Mouse (Mus musculus): ENCODE results near the gene Il1b.

The Il1b gene

DNA sequence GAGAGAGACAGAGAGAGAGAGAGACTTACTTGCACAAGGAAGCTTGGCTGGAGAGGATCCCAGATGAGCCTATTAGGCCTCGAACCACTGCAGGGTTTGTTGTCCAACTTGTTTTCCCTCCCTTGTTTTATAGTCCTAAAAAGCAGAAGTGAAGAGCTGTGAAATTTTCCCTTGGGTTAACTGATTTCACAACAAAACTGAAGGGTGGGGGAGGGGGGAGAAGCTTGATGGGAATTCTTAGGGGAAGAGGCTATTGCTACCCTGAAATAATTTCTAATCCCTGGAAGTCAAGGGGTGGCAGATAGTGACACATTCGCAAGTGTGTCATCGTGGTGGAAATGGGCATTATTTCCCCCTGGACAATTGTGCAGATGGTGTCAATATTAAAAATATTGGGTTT lies at the start of gene Il1b:
Gene Il1b, minus strand, starts transcription at position 101 of the 400 bp plus-strand sequence.
- no peak for DNase-seq

DNA sequence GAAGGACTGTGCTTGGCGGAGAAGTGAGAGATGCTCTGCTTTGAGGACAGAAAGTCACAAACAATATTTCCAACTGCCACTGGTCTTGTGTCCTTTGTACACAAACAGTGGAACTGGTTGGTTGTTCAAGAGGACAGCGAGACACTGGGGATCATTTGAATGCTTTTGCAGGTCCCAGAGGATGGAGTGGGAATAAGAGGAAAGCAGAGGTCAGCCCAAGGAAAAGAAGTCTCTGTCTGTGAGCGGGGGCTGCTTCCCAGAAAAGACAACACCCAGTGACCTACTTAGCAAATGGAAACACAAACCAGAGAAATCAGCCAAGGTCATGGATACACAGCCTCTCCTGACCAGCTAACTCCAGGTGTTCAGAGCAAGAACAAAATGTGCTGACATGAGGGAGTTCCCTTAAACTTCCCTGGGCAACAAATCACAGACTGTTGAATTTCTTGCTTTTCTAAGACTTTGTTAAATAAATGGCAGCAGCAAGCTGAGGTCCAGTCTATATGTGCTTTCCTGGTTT lies 48.5 kb upstream of the Il1b start:
- no peak for DNase-seq

DNA sequence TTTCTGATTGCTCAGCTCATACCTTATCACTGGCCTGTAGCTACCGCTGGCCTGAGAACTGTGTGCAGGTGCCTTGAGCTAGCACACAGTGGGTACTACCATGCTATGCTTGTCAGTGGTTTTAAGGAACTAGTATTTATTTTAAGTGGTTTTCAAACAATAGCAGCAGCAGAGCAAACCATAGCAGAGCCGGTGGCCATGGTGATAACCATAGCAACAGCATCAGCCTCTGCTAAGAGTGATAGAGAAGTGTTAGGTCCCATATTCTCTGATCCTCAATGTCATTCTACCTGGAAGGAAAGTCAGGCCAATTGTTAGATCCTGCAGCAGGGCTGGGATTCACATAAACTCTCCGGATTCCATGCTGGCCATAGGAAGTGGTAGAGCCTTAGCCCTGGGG lies 43.7 kb upstream of the Il1b start:
- no peak for DNase-seq

DNA sequence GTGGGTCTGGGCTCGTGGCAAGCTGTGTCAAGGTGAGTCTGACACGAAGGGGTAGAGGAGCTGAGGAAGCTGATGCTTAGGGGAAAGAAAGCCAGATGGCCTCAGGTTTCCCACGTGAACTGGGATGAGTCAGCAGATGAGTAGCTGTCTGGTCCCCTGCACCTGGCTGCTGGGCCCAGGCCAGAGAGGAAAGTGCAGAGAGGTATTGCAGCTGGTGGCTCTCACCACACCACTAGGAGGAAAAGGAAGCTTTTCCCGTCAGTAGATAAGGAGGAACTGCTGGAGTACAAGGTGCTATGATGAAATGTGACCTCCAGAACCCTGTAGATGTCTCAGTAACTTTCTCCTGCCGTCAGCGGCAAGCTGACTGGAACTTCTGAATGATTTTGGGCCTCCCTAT lies 42.5 kb upstream of the Il1b start:
- peak; percentile 7 for DNase-seq

DNA sequence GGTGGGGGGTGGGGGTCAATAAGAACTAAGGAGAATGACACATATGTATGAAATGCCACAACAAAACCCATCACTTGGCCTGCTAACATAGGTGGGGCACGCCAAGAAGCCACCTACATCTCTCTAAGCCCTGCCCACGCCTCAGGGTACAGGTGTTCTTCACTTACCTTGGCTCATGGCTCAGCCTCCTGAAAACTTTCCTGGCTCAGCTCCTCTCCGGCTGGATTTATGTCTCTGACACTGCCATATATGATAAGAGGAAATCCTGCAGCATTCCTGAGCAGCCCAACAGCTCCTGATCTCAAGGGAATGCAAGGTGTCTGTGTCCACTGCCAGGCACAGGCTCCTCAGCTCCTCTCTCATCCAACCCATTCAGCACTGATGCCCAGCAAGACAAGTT lies 40.7 kb upstream of the Il1b start:
- DNase-seq, result no peak

DNA sequence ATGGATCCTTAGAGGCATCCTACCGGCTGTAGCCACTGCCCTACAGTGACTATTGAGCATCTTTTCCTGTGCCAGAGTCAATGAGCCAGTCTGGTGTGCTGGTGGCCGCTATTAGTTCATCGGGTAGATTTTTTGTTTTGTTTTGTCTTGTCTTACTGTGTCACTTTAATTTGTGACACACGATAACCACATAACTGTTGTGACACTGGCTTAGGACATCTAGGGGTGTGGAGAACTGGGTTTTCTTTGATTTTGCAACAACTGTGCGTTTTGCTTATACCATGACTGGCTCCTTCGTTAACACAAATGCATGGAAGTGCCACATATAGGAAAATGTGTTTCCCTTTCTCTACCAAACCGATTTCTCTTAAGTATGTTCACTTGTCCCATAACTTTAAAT lies 39.4 kb upstream of the Il1b start:
- no peak for DNase-seq

DNA sequence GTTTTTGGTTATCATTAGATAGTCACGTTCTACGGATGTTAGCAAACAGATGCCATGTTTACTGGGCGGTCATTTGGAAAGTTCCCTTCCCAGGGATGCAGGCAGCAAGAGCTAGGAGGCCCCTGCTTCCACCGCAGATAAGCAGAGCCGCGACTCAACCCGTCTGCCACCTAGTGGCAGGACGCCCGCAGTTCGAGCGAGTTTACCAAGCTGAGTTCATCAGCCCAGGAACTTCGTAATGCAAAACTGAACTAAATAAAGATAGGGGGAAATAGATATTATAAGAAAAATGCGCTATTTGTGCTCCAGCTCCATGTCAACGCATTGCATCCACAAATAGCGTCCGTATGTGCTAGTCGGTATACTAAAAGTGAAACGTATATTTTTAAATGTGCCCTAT lies 37.5 kb upstream of the Il1b start:
- peak; percentile 57 for DNase-seq

DNA sequence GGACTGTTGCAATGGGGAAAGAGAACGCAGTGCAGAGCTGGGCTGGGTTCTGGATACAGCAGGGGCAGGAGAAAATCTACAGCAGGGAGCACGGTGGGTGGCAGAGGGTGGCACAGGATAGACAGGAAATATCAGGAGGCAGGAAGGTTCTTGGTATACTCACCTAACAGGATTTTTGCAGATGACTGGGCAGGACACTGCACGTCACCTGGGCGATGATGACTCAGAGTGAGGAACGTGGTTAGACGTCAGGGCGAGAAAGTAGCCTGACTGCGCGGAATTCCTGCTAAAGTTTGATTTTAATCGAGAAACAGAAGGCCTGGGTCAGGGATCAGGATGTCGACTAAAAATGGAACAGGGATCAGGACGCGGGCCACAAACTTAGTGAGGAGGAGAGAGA lies 36.7 kb upstream of the Il1b start:
- DNase-seq, result no peak

DNA sequence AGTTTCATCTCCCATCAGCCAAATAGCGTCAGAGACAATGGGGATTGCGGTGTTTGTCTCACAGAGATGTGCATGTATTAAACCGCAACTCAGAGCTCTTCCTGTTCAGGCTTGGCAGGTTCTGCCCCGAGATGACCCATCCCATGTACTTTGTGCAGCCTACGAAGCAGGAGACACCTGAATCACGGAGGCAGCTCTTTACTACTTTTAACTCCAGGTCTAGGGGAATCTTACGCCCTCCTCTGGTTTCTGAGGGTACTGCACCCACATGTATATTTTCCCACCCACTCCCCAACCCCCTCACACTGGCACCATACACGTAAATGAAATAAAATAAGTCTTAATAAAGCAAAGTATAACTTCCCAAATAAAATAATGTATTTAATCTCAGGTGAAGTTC lies 35.6 kb upstream of the Il1b start:
- no peak for DNase-seq

DNA sequence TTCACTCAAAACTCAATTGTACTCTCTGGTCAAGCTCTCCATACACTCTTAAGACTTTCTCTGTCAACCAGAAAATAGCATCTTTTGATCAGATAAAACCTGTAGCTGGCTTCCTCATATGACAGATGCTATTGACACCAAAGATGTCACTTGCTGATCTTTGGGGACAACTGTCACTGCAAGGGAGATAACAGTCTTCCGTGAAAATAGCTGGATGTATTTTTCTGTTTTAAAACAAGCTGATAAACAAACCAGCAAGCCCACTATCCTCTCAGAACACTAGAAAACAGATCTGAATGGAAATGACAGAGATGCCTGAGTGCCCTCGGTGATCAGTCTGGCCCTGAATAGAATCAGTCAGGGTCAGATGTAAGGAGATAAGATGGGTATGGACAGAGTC lies 32.8 kb upstream of the Il1b start:
- no peak for DNase-seq

DNA sequence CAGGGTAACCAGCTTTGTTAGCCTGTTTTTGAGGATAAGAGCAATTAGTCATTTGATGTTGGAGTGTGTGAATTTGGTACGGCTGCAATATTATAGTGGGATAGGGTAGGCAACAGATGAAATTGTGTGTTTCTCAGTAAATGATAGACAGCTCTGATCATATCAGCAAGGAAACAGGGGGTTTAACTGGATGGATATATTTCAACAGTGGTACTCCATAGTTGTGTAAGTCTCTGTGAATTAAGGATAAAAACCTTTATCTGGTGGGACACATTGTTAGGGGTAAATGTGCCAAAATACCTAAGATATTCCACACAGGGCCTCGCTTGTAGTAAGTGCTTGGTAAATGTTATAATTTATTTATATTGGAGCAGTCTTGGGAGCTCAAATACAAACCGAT lies 31.4 kb upstream of the Il1b start:
- DNase-seq, result no peak

DNA sequence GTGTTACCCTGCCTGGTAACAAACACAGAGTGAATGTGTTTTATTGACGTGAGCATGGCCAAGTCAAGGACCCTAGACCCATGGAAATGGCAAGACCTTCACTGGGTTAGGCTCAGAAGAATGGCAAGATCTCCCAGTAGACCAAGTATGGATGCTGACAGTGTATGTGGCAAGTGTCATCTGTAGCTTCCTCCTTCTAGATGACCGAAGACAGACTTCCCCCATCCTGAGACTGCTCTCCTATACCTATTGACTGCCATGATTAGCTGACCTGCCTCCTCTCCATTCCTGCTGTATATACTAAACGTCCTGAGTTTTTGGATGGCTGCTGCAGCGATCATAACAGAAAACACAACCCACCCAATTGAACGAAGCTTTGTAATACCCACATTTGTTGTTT lies 30.9 kb upstream of the Il1b start:
- DNase-seq, result no peak

DNA sequence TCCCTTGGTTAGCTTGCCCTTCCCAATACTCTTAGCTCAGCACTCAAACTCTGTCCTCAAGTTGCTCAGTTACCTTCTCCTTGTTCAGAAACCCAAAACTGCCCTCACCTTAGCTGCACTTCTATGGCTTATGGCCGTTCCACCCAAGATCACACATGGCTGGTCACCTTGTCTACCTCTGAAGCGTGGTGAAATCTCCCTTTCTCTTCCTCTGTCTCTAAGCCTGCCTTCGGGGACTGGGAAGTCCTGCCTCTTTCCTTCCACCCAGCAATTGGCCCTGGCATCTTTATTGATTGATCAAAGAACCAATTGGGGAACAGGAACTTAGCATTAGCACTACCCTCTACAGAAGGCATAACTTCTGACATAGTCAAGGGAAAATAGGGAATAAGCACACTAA lies 27.2 kb upstream of the Il1b start:
- no peak for DNase-seq

DNA sequence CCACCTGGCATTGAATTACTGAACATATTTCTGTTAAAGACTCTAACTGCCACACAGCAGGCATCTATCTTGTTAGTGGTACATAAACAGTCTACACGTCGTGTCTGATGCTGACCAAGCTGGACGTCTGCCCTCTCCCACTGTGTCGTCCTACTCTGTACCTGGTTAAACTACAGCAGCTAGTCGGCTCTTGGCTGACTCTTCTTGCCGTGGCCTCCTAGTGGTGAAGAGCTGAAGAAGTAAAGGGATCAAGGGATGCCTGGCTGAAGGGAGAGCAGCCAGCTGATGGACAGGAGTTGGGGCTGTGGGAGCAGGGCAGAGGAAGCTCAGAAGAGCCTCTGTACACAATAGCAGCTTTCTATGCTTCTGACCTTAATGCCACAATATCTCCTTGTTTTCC lies 22.6 kb upstream of the Il1b start:
- DNase-seq, result no peak

DNA sequence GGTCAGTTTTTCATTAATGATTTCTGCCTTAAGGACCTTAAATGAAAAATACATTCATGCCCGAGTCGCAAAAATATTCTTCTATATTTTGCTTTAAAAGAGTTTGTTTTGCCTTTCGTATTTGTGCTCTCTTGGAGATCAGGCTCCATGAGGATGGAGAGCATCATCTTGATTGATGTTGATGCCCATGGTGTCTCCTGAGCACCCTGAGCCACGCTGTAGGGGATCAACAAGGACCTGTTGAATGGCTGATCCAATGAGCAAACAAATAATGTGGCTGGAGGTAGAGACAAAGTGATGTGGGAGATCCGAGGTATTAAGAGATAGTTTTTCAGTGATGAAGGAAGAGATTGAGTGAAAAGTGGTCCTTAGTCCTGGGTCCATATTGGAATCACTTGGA lies 19.2 kb upstream of the Il1b start:
- DNase-seq, result no peak

DNA sequence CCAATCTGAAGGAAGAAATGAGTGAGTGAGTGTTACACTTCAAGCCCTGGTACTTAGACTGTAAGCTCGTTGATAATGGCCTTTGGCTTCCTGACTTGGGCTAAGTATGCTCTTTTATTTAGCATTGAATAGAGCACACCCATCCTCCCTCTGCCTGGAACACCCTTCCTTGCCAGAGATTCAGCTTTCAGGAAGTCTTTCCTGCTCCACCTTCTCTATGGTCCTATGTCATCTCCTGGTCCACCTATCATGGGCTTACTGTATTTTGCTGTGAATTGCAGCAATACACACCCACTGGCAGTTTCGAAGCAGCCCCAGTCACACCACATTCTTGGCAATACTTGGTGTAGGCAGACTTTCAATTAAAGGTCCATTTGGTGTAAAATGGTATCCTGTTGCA lies 18.4 kb upstream of the Il1b start:
- no peak for DNase-seq

DNA sequence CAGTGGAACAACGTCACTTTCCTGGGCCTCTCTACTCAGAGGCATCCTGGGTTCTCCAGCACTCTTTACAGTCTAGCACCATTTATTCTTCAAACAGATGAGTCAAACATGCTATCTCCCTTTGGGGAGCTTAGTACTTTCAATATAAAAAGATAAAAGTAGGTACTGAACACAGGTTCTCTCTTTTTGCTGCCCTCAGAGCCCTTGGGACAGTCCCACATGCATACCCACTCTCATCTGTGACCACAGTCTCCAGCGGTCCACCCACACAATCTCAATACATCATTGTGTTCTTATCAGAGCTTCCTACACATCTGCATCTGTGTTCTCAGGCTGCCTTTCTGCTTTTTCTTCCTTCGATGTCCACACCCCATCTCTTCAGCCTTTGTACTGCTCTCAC lies 14.4 kb upstream of the Il1b start:
- DNase-seq, result no peak

DNA sequence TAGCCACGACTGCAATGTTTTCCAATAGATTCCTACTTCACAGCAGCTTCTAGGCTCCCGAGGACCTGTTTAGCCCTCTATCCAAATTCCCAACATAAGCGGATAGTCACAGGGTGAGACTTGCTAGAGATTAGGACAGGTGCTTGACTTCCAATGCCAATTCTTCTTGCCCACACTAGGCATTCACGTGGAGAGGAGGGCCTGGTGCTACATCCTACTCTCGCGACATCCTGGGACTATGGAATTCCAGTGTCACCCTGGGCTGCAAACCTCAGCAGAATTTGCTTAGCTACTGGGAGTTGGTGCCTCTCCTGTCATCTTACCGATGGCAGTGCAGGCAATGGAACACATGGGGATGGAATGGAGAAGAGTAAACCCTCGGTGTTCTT lies 13.3 kb upstream of the Il1b start:
- no peak for DNase-seq

DNA sequence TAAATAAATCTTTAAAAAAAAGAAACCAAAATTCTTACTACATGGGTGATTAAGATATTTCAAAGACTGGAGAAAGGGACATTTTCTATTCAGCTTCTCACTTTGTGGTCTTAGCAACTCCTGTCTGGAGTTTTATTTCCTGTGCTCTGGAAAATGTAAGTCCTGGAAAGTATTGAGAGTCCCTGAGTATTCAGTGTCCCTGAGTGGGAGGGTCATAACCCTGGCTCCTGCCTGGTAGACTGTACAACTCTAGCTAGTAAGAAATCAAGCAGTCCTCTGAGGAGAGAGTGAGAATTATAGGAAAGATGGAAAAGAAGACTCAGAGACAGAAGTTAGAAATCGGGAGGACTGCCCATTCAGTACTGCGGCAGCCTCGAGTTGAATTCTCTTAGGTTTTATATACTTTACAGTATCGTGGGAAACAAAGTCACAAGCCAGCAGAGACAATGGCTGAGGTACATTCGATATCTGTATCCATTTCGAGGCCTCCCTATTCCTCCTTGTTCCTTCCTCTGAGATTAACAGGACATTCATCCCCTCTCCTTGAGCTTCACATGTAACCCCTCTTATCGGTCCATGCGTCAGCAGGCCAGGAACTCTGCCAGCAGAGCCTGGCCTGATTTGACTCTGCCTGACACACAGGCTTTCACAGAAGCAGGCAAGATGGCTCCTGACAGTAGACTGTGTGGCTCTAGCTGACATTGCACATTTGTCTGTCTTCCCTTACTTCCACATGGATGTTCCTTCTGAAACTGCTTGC lies 12.8 kb upstream of the Il1b start:
- DNase-seq, result no peak

DNA sequence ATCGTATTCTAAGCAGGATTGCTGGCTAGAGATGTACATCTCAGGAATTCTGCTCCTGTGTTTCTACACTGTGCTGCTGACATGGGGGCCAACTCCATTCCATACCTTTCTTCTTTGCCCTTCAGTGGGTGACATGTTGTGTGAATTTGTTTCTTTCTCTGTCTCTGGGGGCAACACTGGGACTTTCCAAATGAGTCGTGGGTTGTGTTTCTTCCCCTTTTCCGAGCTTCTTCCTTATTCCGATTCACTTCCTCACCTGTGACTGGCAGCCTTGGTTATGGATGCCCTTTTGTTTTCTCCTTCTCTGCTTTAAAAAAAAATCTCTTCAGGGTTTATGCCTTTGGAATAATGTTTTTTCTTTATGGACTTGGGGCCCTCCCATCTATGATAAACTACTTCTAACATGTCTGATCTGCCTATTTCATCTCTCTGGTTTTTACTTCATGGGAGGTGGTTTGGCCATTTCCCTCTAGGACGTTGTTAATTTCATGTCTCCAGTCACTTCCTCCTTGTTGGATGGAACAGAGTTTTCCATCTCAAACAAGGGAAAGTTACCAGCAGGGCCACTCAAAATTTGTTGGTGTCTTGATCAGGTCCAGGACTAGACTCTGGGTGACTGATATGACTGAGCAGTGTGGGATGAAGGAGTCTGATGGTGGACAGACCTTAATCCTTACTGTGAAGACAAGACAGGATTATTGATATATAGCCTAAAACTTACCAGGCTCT lies 10.0 kb upstream of the Il1b start:
- DNase-seq, result no peak

DNA sequence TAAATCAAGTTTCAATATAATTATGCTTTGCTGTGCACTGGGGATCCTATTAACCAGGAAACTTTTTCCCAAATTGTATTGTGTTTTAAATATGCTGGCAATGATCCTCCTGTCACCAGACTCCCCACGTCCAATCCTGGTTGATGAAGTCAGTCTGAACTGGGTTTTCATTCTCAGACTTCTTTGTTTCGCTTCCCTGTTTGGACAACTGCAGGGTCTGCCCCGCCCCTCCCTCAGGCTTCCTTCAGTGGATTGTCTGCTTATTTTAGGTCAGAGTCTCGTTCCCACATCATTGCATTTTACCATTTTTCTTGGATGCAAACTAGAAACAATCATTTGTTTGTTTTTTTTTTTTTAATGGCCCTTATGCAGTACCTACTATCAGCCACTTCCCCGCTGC lies 9.3 kb upstream of the Il1b start:
- no peak for DNase-seq

DNA sequence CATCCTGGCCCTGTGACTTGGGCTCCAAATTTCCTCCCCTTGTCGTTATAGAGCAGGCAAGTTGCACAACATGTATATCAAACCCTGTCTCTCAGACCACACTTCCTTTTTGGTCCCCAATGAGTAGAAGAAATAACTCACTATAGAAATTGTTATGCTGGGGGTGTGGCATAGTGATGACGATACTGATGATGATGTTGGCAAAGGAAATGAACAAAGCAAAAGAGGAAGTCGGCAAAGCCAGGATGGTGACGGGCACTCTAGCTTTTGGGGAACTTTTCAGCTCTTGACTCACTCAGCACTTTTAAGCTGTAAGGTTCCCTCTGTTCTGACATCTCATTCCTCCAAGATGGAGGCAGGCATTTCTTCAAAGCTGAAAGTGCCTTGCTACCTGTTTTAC lies 2.4 kb upstream of the Il1b start:
- DNase-seq, result no peak

DNA sequence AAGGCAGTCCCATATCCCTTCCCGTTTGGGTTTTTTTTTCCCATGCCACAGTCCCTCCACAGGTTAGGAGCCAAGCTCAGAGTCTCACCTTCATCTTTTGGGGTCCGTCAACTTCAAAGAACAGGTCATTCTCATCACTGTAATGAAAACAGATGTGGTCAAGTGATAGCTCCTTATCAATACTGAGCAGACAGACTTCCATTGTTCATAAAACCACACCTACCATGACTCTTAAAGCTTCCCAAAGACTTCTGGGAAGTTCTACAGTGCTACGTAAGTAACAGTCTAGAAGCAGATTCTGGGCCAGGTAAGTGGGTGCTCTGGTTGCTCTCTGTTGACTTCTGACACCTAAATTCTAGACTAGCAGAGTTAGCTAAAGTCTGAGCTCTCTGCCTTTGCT lies 1.3 kb downstream of the Il1b start:
- no peak for DNase-seq

DNA sequence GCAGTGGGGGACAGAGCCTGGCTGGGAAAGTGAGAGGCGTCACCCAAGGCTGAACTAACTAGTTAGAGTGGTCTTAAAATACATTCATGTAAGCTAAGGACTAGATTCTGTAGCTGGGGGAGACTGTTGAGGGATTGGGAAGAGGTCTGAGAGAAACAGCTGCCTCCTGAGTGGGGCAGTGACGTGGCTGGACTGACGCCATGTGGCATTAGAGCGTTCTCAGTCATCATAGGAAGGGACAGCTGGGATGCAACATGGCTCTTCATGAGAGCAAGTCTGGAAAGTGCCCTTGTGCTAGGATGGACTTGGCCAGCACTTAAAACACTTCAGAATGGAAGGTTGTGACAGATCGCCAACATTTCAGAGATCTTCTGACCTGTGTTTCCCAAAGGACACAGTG lies 2.1 kb downstream of the Il1b start:
- DNase-seq, result no peak

DNA sequence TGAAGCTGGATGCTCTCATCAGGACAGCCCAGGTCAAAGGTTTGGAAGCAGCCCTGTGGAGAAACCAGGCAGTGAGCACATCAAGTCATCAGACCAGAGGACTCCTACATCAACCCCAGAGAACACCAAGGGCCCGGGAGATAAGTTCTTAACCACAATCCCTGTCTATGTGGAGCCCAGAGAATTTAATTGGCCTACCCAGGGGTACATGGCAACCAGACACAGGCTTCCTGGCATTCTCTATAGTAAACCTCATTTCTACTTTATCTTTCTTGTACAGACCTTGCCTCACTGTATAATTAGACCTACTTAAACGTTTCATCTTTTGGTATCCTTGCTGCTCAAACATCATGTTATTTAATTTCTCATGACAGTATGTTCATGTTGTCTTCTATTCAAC lies 2.8 kb downstream of the Il1b start:
- no peak for DNase-seq

Measured in cerebellum, adult 8-10 months (tissue).